Mouse (Mus musculus): ENCODE measurements around the gene Psg26.
"Not testable (repeated sequence)": the region's sequence is repeated elsewhere in the genome, so short reads cannot be mapped to it uniquely, and the experiment has no call there.

Gene Psg26

GRCm38 (mm10) chr7:18484077-18484476, at the start of gene Psg26:
Gene Psg26 (minus strand): TSS chr7:18484177.
- in situ Hi-C loops (cut with MboI, MseI): no loop called here

- in situ Hi-C loops (cut with MboI, MseI): no loop called here
These were observed 49.4 kb upstream of the Psg26 start for GRCm38 (mm10) chr7:18533420-18533819.

- in situ Hi-C loops (cut with MboI, MseI): no loop called here
These were observed 48.2 kb upstream of the Psg26 start, which contains the start of gene Psg25 for GRCm38 (mm10) chr7:18532169-18532568. Gene Psg25 (minus strand): TSS chr7:18532269.

- in situ Hi-C loops (cut with MboI, MseI): no loop called here
These were observed 40.7 kb upstream of the Psg26 start for GRCm38 (mm10) chr7:18524668-18525067.

- in situ Hi-C loops (cut with MboI, MseI): not testable (repeated sequence)
These were observed 28.9 kb upstream of the Psg26 start for GRCm38 (mm10) chr7:18512848-18513247.

GRCm38 (mm10) chr7:18512417-18512816, 28.4 kb upstream of the Psg26 start:
- in situ Hi-C loops (cut with MboI, MseI): not testable (repeated sequence)

GRCm38 (mm10) chr7:18511479-18511878, 27.5 kb upstream of the Psg26 start:
- in situ Hi-C loops (cut with MboI, MseI): no loop called here

GRCm38 (mm10) chr7:18431941-18432340, 52.0 kb downstream of the Psg26 start, which contains the start of gene Psg28:
Gene Psg28 (minus strand): TSS chr7:18432041.
- in situ Hi-C loops (cut with MboI, MseI): not testable (repeated sequence)
